Mouse (Mus musculus) frontal cortex, postnatal 10 days (tissue): ENCODE measurements at regions not wholly inside any gene's neighbourhood (a gene's known extent, or its start where the extent isn't known, plus 50 kb on each side); places are given as distances from the start of the nearest gene placed in this dataset.

ENCODE experiments used
- DNase-seq, 2 experiments: peaks; one replicate each; pipeline ENCODE4 v3.0.0; 2022; ENCODE audit warnings: low spot score in 2 of 2, mixed read lengths in 1 of 2

DNA sequence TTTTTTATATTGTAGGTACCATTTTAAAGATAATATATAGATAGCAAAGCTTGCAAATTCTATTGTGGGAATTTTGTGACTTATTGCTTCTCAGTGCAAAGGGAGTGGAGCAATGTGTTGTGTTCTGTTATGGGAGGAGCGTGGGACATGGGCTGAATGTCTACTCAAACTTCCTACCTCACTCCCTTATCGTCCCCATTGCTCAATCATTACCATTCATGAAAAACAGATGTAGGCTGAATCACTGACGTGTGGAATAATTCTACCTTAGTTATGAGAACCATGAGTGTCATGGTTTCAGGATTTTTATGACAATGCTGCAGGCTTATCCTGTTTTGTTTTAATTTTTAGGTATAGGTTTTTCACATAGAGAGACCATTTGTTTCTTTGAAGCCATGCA lies 119.0 kb upstream of the Ednra start:
- no peak for DNase-seq

DNA sequence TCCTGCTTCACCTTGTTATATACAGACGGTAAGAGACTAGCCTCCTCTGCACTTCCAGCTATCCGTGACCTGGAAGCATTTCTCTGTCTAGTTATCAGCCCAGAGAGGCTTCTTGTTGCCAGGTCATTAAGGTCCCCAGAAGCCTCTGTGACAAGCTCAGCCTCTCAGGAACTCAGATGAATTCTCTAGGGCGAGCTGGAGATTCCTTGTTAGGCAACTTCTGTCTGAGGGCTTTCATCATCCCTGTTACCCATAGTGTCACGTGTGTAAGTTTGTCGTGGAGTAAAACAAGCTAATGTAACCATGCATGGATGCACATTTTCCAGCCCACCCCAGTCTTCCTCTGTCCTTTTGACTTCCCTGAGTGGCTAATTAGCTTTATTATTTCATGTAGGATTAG lies 126.3 kb upstream of the Ednra start:
- DNase-seq: no peak

DNA sequence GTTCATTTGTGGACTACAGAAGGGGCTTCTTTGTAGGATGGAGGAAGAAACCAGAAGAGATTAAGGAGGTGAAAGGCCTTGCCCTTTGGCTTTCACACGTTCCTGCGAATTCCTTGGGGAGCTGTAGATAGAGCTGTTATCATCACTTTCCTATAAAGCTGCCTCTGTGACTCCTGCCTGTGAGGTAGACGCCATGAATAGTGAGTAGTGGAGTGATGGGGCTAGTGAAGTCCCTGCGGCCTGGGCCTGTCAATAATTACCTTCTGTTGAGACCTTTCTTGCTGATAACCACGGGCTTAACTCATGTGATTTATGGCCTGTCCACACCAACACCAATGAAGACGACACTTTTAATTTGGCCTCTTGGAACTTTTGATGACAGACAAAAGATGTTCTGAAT lies 146.0 kb upstream of the Ednra start:
- no peak for DNase-seq

DNA sequence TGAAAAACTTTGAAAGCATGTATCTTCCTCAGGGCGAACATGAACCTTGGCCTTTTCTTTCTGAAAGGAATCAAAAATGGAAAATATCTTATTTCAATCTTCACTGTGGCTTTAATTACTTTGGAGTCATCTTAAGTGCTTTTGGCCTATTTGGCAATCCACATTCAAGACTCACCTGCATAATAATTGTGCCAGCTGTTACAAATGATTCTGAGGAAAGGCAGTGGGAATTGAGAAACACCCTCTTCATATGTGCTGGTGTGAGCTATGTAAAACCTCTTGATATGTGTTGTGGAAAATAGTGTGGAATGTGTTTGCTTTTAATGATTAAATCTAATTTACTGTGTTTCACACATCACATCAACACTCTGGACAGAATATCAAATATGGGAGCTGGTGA lies 148.5 kb upstream of the Ednra start:
- DNase-seq: no peak

DNA sequence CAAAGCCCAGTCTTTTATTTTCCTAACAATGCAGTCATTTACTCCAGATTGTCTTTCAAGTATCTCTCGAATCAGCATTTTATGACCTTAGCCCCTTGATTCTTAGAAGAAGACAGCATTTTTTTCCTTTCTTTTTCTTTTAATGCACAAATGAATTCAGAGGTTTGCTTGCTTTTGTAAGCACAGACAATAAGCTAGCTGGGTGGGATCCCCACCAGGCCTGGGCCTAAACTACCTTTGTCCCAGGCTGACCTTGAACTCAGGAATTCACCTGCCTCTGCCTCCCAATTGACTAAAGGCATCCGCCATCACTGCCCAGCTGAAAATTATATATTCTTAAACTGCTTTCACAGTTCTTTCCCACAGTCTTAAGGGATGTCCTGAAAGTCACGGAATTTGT lies 195.5 kb upstream of the Ednra start:
- no peak for DNase-seq

DNA sequence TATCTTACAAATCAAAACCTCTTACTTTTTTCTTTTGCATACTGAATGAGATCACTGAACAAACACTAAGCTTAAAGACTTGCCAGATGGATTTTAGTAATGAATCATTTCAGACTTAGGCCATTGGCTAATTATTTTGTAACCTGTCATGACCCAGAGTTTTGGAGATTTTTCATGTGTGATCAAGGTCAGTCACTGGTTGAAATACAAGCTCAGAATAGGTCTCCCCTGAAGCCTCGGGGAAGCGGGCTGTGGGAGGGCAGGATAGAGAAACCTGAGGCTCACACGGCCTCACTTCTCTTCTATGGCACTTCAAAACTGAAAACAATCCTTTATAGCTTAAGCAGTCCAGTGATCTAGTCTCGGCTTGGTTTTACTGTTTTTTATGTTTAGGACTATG lies 197.6 kb upstream of the Ednra start:
- DNase-seq: no peak

DNA sequence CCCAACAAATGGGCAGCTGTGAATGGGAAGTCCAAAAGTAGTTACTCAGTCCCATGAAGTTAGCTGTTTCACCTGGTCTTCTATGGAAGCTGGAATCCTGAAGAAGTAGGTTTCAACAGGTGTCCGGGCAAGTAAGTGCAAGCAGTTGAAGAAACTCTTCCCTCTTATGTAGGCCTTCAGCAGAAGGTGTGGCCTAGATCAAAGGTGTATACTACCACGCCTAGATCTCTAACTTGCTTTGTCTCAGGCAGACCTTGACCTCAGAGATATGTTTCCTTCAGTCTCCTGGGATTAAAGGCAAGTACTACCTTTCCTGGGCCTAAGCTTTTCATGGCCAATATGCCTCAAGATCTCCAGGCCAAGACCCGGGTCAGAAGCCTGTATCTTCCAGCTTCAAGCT lies 223.4 kb upstream of the Ednra start:
- no peak for DNase-seq

DNA sequence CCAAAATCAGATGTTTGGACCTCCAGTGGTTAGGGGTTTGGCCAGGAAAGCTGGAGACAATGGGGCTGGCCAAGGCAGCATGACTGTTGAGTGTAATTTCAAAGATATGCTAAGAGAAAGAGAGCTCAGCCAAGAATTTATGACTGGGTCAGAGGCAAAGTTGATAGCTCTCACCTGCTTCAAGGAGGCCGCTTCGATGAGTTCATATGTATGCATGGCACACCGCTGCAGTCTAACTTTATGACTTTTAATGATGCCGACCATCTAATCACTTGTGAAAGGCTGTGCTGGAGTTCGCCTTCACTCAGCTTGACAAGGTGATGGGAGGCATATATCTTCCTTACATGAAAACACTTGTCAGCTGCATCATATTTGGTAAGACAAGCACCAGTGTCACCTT lies 225.4 kb upstream of the Ednra start:
- DNase-seq: no peak

DNA sequence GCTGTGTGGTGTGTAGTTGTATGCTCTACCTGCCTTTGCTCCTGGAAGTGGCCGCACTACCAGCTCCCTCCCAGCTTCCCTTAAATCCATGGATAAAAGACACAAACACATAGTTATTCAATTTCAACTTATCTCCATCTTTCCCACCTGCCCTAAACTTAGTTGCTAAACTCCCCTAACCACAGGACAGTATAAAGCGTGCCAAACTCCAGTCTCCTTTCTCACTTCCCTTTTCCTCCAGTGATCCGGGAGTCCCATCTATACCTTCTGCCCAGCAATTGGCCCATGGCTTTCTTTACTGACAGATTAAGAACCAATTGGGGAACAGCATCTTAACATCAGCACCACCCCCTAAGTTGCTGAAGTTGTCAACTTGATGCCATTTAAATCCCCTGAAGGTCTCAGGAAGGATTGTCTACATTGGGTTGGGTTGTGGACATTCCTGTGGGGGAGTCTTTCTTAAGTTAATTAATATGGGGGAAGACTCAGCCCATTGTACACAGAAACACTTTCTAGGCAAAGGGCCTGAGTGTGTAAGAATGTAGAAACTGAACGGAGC lies 234.6 kb upstream of the Ednra start:
- DNase-seq: no peak

DNA sequence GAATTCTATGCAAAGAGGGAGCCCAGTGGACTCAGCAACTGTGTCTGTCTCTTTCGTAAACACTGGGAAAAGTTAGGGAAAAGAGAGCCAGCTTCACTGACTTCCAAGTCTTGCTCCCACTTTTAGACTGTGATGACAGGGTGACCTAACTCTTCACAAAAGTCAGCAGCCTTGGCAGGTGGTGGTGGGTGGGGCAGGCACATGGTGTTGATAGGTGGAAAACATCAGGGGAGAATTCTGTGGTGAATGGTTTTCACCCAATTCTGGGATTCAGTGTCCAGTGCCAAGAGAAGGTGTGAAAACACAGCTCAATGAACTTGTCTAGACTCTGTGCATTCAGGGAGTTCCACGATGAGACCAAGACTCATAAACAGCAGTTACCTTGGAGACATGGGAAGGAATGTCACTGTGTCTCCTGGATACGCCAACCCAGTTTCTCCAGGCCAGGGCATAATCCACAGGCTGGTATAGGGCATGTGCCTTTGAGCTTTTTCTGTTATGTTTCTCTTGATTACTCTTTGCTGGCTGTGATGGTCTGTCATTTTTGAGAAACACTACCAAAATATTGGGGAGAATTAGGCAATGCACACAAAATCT lies 238.9 kb upstream of the Ednra start:
- DNase-seq: no peak

DNA sequence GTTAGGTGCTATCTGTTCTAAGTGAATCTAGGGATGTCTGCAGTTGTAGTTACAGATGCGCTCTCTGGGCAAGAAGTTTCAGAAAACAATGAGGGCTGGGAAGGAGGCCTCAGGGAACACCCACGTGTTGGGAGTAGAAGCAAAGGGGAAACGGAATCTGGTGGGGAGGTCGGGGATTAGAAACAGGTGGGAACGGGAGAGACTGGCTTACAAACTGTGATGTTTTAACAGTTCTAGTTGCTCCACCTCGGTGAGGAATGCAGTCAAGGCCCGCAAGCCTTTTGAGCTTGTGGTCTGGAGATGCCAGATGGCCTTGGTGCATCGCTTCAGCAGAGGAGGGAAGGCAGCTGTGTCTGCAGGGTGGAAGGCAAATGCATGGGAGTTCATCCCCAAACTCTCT lies 242.7 kb upstream of the Ttc29 start:
- no peak for DNase-seq

DNA sequence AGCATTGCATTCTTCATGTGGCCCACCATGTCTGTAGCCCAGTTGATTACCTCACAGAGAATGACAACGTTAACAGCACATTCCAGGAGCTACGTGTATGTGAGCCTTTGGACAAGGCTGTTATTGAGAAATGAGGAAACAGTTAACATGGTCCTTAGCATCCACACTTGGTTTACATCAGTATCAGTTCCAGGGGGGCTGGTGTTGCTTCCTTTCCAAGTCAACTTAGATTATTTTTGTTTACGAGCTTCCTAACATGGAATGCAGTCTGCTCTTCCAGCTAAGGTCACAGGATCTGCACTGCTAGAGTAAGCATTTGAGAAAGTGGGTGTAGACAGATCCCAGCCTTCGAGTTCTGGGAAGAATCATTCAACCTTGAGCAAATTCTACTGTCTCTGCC lies 239.4 kb upstream of the Ttc29 start:
- no peak for DNase-seq

DNA sequence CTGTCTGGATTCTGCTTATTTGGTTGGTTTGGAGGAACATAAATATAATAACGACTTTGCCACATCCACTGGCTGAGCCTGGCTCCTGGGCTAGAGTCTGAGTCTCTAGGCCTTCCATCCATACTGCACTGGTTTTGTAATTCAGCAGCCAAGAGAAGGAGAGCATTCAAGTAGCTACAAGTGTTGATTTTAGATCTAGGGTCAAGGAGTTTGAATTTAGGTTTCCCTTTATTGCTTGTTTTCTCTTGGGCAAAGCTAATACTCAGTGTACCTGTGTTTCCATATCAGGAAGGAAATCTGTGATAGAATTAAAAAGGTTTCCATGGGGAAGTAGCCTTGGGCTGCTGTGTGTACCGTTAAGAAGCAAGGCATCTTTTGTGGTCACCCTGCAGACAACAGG lies 234.0 kb upstream of the Ttc29 start:
- no peak for DNase-seq

DNA sequence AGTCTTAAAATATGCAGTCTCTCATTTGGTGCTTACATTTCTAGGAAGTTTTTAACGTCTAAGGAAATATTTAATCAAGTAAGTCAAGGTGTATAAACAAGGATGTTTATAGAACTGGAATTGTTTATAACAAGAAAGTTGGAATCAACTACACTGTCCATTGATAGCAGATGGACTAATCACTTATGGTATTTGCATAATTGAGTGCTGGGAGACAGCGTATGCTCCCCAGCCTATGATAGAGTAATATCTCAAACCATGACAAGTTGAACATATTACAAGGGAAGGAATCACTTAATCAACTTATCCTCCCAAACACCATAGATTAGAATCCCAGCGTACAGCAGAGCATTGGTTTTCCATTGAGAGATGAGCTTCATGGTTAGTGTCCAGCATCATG lies 232.4 kb upstream of the Ttc29 start:
- DNase-seq: no peak

DNA sequence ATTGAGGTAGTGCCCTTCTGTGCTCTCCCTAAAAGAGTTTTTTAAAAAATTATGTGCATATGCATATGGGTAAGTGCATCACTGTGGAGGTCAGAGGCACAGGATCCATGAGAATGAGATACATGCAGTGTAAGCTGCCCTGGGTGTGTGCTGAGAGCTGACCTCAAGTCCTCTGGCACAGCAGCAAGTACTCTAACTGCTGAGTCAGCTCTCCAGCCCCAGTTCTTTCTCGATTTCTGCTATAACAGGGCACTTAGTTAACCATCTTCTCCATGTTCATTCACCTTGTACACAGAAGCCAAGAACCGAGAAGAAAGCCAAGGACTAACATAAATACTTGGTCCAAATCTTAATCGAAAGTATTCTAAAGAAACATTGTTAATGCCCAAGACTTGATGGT lies 231.1 kb upstream of the Ttc29 start:
- no peak for DNase-seq

DNA sequence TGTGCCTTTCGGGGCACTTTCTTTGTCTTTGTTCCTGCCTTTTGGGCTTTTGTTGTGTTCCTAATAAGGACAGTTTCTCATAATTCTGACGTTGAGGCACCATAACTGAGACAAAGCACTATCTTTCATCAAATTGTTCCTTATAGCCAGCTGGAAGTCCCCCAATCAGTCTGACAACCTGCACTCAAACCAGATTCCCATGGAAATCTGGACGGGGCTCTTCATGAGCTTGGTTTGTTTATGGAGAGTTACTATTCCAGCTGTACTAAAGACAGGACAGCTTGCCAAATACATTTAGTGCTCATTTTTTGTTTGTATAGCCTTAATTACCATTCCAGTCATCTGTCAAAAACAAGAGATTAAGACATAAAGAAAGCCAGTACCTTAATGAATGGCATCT lies 229.6 kb upstream of the Ttc29 start:
- DNase-seq: no peak

DNA sequence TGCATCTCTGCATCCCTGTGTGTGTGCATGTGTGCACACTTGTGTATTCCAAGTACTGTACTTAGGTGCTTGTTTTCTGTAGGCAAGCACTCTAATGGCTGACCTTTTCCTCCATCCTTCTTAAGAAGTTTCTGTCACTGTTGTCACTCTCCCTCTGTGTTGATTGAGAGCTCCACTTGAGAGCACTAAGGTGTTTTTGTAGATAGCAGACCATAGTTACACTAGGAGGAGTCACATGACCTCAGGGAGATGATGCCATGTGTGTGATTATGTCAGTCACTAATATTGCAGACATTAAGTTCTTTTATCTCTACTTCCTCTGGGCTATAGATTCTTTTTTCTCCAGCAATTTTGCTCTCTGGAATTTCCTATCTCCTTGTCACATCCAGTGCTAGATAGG lies 225.9 kb upstream of the Ttc29 start:
- no peak for DNase-seq

DNA sequence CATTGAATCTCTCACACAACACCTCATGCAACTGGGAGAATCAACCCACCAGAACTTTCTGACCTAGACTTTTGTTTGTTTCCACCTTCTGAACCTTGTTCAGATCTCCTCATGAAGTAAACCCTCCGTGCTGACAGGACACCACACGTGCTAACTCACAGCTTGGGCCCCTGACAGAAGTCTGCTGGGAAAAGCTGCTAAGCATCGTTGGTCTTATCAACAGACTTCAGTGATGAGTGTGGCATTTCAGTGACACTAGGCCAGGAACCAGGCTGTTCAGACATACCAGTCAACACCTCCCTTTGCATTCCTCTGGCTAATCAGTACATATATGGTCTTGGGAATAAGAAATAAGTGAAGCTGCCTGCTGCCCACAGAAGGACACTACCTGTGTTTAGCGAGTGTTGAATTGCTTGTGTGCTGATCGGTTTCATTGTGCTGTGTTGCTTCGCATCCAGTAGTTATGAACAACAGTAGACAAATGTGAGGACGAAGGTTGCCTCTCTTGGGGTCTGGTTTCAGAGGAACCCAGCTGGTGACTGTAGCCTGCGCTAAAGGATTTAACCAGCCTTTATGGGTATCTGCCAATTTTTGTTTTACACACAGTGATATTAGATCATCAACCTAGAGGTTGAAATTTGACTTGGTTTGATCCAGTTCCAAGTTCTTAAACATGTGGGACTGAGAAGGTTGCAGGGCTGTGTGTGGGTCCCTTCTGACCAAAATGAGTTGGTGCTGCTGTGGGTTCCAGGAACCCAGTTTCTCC lies 224.6 kb upstream of the Ttc29 start:
- DNase-seq: no peak

DNA sequence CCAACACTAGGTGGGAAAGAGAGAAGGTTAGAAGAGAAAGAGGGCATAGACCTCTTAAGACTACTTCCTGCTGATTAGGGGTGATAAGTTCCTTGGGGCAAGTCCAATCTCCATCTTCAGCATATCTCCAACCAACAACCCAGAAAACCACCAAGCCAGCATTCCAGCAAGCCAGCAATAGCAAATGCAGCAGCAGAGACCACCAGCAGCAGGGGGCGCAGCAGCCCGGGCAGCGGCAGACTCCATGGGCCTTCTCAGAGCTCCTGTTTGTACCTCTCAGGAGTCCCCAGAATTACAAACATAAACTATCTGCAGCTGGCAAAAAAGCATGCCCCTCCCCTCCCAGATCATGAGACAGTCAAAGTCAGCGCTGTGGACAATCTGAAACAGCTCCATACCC lies 222.0 kb upstream of the Ttc29 start:
- no peak for DNase-seq

DNA sequence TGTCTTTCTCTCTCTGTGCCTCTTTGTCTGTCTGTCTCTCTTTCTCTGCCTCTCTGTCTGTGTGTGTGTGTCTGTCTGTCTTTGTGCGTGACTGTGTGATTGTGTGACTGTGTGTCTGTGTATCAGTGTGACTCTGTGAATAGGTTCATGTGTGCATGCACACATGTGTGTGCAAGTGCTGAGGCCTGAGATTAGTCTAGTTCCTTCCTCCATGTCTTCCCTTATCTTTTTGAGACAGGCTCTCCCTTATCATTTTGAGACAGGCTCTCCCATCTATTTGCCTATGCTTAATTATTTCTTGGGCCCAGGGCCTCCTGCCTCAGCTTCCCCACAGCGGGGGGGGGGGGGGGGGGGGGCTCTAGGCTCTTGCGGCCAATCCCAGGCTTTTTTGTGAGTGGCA lies 212.8 kb upstream of the Ttc29 start:
- DNase-seq: no peak

DNA sequence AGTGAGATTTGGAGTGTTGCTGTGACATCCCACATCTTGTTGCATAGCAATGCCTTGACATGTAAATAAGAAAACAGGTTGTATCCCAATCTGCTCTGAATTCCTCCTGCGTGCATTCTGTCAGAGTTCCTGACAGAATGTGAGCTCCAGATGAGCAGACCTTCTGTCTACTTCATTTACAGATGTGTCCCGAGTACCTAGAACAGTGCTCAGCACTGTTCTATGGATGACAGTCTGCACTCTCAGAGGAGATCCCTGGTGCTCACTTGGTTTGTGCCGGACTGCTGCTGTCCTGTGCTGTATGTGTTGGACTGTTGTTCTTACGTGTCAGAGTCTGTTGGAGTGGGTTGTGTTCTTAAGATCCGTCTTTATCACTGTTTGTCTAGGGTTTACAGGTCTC lies 211.4 kb upstream of the Ttc29 start:
- no peak for DNase-seq

DNA sequence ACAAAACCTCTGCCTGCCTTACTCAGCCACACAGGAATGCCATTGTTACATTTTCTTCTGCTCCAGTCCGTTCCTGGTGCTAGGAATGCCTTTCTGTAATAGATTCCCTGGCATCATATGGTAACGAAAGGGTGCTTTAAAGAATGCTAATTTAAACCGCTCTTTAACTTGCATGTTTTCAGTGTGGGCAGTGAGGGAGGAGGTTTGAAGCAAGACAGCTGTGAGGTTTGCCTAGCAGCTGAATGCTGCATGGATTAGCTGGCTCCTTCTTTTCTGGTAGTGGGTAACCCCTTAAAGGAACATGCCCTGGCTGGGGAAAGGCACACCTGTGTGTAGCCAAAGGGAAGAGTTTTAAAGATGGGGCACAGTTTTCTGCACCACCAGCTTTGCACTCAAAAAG lies 211.0 kb upstream of the Ttc29 start:
- DNase-seq: peak in 1 of 2 experiments; percentile 9

DNA sequence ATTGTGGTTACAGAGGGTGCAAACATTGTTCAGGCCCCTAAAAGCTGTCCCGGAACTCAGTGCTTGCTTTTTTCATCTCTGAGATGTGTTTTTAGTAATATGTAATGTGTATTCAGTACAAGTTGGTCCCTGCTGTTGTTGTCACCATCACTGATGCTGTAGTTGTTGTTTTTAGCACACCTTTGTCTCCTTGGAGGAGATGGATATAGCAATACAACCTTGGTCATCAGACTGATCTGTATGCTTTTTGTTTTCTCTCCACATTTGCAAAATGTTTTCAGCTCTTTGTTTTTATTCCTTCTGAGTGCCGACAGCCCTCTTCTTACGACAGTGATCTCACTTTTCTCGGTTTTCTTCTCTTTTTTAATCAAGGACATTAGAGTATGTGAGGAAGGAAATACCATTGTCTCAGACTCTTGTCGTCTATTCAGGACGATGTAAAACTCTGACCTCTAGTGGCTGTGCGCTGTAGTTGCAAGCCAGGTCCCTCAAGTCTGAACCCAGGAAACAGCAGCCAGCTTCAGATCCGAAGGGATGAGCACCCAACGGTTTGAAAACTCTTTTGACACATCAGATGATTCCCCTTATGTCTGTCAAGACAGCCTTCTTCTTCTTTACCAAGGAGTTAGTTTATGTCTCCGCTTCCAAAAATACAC lies 209.1 kb upstream of the Ttc29 start:
- DNase-seq: peak; percentile 14 to 65
